Mouse (Mus musculus): ENCODE data around the gene Gpr137.
"Not testable (repeated sequence)": the region's sequence is repeated elsewhere in the genome, so short reads cannot be mapped to it uniquely, and the experiment has no call there.

Gene Gpr137

DNA sequence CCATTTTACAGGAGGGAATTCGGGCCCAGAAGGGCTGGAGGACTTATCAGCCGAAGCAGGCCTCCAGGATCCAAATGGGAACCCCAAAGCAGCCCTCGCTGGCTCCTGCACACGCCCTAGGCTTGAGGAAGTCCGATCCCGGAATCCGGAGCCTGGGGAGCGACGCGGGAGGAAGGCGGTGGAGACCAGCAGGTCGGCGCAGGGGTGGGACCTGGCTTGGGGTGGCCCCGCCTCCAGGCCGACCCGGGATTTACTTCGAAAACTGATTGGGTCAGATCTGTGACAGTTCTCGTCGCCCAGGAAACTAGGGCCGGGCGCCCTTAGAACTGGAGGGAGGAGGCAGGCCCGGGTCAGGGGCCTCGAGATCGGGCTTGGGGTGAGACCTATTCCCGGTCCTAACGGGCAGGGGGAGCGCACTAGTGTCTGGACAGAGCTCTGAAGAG lies at the start of gene Gpr137:
Gene Gpr137 (minus strand): TSS at position 232 of the 443 bp plus-strand sequence.
- peak; percentile 84 for DNase-seq (ENCODE audit: extremely low read depth, low read depth)

GRCm38 (mm10) chr19:6991166-6991565 lies 48.9 kb upstream of the Gpr137 start:
- not testable (repeated sequence) for DNase-seq (ENCODE audit: extremely low read depth, low read depth)

DNA sequence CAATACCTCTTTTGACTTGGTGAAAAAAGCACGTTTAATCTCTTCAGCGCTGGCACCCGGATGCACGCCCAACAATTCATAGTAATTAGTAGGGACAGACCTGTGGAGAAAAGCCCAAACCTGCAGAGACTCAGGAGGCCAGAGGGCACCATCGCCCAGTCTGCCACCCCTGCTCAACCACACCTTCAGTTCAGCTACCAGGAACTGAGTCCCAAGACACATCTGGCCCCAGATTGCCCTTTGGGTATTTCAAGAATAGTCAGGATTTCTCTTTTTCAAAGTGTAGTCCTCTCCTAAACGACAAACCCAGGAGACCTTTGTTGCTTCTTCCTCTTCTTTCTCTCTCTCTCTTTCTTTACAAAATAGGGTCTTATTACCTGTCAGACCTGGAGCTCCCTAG lies 48.4 kb upstream of the Gpr137 start:
- DNase-seq (ENCODE audit: extremely low read depth, low read depth), result no peak

DNA sequence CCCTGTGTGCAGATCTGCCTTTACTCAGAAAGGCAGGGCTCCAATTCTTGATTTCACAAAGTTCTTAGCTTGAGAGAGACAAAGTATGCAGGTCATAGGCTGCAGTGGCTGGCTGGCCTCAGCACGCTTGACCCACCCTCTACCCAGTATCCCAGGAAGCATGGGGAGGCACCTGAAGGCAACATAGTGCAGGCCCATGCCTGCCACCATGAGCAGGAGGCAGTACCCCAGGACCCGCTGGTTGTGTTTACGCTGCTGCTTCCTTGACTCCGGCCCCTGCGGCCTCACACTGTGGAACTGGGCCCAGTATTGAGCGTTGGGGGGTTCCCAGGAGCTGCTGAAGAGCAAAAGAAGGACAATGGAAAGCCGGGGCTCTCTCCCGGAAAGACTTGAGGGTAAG lies 47.0 kb upstream of the Gpr137 start:
- DNase-seq (ENCODE audit: extremely low read depth, low read depth), result no peak

DNA sequence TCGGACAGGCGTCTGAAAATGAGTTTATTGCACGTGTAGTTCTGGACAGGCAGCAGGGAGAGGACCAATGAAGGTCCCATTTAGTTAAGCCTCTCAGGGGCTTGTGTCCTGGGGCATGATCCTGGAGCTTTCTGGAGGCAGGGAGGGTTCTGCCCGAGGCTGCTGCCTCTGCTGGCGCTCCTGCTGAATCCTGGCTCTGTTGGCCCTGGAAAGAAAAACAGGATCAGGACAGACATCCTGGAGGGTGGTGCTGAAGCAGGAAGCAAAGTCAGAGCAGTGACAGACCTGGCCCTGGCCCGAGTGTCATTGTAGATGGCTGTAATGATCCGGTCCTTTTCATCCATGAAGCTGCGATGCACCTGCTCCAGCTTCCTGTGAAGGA lies 45.6 kb upstream of the Gpr137 start:
- DNase-seq (ENCODE audit: extremely low read depth, low read depth), result no peak

DNA sequence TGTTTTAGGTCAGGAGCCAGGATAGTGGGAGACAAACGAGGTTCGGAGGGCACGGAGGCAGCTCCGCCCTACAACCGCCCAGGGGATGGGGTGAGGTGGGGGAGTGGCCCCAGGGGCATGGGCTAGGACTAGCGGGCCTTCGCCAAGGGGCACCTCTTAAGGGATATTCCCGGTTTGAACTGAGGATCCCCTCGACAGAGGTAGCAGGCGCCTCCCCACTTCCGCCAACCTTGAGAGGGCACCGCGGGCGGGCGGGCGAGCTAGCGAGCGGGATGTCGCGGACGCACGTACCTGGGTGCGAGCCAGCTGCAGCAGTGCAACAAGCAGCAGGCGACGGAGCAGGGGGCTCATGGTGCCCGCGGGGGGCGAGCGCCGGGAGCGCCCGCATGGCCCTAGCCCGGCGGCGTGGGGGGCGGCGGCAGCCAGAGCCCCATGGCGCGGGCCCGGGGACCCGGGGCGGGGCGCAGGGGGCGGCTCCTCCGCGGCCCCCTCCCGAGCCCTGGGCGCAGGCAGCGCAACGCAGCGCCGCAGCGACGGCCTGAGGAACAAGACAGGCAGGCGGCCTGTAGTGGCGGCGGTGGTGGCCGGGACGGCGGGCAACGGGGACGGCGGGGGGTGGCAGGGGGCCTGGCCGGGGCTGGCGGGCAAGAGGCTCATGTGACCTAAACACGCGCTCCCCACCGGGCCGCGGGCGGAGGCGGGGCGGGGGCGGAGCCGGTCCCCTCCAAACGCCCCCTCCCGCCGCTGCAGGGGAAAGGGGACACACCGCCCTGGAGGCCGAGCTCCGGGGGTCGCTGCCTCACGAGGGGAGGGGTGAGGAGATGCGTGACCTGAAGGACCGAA lies 45.0 kb upstream of the Gpr137 start, which contains the start of gene Vegfb:
Gene Vegfb (minus strand): TSS at position 591 of the 843 bp plus-strand sequence.
- DNase-seq (ENCODE audit: extremely low read depth, low read depth), result no peak

DNA sequence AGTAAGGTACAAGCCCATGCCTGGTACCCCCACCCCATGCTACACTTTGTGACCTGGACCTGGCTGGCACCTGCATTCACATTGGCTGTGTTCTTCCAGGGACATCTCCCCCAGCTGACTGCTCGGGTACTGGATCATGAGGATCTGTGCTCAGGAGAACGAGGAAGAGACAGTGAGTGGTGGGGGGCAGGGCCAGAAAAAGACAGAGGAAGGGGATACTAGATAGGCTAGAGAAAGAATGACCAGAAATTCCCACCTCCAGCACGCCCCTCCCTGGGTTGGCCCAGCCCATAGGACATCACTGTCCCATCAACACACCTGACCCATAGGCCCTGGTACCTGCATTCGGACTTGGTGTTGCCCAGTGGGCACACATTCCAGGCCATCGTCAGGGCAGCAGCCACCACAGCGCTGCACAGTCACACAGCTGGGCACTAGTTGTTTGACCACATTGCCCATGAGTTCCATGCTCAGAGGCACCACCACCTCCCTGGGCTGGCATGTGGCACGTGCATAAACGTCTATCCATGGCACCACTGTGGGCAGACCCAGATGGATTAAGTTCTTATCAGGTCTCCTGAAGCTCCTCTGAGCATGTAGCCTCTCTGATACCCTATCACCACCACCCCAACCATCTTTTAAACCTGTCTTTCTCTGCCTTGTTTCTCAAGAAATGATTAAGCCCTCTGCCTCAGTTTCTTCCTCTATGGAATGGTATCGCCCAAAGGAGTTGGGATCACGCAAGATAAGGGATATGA lies 43.9 kb upstream of the Gpr137 start:
- no peak for DNase-seq (ENCODE audit: extremely low read depth, low read depth)

DNA sequence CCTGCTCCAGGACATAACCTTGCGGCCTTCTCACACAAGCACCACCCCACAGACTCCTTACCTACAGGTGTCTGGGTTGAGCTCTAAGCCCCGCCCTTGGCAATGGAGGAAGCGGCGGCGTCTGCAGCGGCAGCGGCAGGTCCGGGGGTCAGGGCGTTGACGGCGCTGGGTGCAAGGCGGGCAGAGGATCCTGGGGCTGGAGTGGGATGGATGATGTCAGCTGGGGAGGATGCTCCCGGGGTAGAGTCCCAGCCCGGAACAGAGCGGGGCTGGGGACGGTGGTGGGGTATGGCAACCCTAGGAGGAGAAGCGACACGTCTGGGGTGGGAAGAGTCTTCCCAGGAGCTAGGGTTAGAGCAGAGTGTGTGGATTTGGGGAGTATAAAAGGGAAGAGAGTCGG lies 43.0 kb upstream of the Gpr137 start:
- no peak for DNase-seq (ENCODE audit: extremely low read depth, low read depth)

DNA sequence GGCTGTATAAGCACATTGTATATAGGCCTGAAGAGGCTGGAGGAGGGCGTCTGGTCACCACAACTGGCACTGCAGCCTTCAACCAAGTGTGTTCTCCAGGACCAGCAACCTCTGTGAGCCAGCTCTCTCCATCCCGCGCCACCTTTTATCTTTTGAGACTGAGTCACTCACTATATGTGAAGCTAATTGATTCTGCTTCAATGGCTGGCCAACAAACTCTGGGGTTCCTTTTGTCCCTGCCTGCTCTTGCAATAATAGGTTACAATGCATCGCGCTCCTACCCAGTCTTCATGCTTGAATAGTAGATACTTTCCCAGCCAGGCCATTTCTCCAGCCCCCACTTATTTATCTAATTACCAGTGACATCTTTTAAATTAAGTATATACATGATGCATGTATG lies 41.3 kb upstream of the Gpr137 start:
- DNase-seq (ENCODE audit: extremely low read depth, low read depth), result no peak

- no peak for DNase-seq (ENCODE audit: extremely low read depth, low read depth)
Observed at GRCm38 (mm10) chr19:6981465-6981864, 39.2 kb upstream of the Gpr137 start.

- DNase-seq (ENCODE audit: extremely low read depth, low read depth), result peak; percentile 85
Observed at GRCm38 (mm10) chr19:6980381-6981093, 38.3 kb upstream of the Gpr137 start, which contains the start of gene Fkbp2. Gene Fkbp2, minus strand, starts transcription at chr19:6980501.

- peak; percentile 93 for DNase-seq (ENCODE audit: extremely low read depth, low read depth)
Observed at GRCm38 (mm10) chr19:6979486-6980380, 37.5 kb upstream of the Gpr137 start.

GRCm38 (mm10) chr19:6979001-6979479 lies 36.8 kb upstream of the Gpr137 start:
- no peak for DNase-seq (ENCODE audit: extremely low read depth, low read depth)

- DNase-seq (ENCODE audit: extremely low read depth, low read depth), result no peak
Observed at GRCm38 (mm10) chr19:6978639-6978974, 36.3 kb upstream of the Gpr137 start.

DNA sequence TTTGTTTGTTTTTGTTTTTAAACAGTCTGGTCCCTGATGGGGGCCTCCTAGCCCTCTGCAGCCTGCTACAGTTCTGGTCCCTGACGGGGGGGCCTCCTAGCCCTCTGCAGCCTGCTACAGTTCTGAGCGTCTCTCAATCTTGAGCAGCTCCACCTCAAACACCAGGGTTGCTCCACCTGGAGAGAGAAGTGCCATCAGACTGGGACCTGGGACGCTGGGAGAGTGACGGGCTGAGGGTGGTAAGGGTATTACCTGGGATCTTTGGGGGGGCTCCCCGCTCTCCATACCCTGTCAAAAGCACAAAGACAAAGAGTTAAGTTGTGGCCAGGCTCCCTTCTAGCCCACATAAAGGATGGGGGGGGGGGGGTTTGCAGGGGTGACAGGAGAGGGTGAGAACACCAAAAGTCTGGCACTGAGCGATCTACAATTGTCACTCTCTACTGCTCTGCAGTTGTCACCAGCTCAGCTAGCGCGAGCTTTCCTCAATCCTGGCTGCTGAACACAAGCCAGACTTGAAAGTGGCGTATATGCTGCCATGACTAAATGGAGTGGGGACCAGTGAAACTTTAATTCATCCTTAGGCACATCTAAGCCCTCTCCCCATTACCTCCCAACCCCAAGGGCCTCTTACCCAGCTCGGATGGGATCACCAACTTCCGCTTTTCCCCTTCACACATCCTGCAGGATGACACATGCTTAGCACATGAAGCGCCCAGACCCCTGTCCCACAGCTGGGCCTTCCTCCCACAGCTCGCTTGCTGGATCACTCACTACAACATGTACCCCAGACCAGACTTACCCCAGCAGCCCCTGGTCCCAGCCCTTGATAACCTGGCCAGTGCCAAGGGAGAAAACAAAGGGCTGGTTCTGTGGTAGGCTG lies 35.7 kb upstream of the Gpr137 start:
- DNase-seq (ENCODE audit: extremely low read depth, low read depth), result no peak

DNA sequence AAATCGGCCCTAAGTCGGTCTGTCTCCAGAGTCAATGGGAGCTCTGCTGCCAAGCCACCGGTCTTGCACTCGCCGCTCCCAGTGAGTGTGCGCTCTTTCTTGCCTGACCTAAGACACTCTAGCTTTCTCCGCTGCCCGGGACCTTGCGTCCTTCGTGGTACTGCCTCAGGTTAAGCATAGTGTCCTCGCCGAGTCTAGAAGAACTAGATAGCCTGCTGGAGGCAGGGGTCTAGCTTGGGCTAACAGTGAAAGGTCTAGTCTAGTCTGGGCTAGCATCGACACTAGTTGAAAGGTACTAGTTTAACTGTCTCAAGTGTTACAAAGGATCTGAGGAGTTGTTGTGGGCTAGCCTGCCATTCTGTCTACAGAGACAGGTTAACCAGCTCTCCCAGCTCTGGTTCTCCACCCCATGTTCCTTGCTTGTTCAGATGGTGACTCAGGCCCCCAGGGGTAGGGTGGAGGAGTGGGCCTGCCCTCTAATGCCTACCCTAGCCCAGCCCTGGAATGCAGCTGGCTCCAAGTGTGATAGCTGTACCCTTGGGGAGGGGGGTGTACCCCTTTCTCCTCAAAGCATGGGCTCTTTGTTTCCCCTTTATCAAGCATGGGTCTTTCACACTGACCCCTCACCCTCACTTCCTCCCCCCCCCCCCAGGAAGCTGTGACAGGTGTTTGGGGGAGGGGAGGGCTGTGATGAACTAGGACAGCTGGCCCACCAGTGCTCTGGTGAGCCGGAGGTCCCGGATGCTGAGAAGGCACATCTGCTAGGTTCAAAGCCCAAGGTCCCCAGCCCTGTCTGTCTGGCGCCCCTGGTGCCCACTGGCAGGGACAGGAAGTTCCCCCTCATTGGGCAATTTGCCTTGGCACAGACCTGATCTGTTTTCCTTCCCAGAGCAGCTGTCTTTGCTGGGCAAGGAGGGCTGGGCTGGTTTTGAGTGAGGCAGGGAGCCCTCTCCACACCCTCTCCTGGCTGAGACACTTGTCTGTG lies 33.5 kb upstream of the Gpr137 start, which contains the start of gene Plcb3:
Gene Plcb3 (minus strand): TSS at position 934 of the 985 bp plus-strand sequence.
- no peak for DNase-seq (ENCODE audit: extremely low read depth, low read depth)

DNA sequence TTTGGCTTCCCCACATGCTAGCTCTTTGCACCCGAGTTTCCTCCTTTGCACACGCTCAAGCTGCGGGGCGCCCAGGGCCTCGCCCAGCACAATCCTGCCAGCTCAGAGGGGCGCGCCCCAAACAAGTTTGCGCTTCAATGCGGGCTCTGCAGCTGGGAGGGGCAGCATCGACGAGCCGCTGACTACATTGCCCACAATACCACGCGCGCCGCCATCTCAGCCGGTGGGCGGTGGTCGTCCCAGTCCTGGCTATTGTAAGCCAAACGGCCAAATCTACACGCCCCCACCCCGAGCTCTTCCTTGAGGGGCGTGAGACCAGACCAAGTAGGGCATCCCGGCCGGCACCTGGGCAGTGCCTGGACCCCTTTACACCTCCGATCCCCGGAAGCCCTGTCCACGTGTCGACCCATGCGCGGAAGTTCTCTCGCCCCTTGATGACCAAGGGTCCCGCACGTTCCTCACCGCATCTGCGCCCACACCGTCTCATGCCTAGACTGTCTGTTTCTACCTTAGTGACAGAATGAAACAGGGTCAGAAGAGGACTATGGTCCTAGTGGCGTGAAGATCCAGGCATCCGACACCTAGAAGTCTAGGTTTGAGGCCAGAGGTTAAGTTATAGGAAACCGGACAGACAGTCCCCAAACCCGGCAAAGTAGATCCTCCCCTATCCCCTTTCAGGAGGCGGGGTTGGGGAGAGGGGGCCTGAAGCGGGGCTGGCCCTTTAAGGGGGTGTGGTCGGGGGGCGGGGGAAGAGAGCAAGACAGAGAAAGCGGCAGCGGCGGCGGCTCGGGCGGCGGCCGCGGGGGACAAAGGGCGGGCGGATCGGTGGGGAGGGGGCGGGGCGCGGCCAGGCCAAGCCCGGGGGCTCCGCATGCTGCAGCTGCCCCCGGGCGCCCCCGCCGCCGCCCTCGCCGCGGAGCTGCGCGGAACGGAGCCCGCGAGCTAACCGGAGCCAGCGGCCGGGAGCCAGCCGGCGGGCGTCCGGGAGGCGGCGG lies 32.2 kb upstream of the Gpr137 start, which contains the start of gene Ppp1r14b:
Gene Ppp1r14b (plus strand): TSS at position 758 of the 995 bp plus-strand sequence.
- peak; percentile 74 for DNase-seq (ENCODE audit: extremely low read depth, low read depth)

All from MEL-GATA-1-ER (cell line).